Mouse (Mus musculus) myocyte (in vitro differentiated cells): Measurements from ENCODE around the gene Slc35g2. TPM values are rescaled to one million over a fixed set of nuclear protein-coding genes. Genes with fewer than 3 reads are reported as not detected.

Experiments
- H3K27me3 ChIP-seq: one replicate; pipeline ENCODE4 v1.6.1; 2011; ENCODE audit not compliant: control insufficient read depth, insufficient read depth, insufficient read length
- H3K36me3 ChIP-seq: one replicate; pipeline ENCODE4 v1.6.1; 2011; ENCODE audit not compliant: control insufficient read depth, insufficient read depth
- H3K4me2 ChIP-seq: one replicate; pipeline ENCODE4 v1.6.1; 2011; ENCODE audit warnings: low read depth, control low read depth
- H3K4me3 ChIP-seq: one replicate; pipeline ENCODE4 v1.5.1; 2011; ENCODE audit warnings: mild to moderate bottlenecking, control low read depth, moderate library complexity
- H3K79me2 ChIP-seq: one replicate; pipeline ENCODE4 v1.6.1; 2011; ENCODE audit not compliant: control insufficient read depth, insufficient read depth
- H3ac ChIP-seq: one replicate; pipeline ENCODE4 v1.6.1; 2011; ENCODE audit not compliant: control insufficient read depth, insufficient read length
- CEBPB ChIP-seq: IDR thresholded peaks from 2 replicates; pipeline ENCODE4 v1.6.1; 2011; ENCODE audit warnings: mild to moderate bottlenecking, moderate library complexity; ENCODE audit not compliant: poor library complexity, insufficient read depth, severe bottlenecking
- E2F4 ChIP-seq: IDR thresholded peaks from one replicate; pipeline ENCODE4 v1.6.1; 2011; ENCODE audit warnings: mild to moderate bottlenecking, control low read depth, moderate library complexity; ENCODE audit not compliant: insufficient read depth
- MAX ChIP-seq: IDR thresholded peaks from one replicate; pipeline ENCODE4 v1.6.1; 2011; ENCODE audit warnings: low read depth, mild to moderate bottlenecking, control low read depth
- MYOD1 ChIP-seq, 3 experiments: IDR thresholded peaks; one replicate each; pipeline ENCODE4 v1.6.1; 2011; ENCODE audit warnings: control low read depth in 2 of 3, low read depth in 2 of 3, mild to moderate bottlenecking in 2 of 3, moderate library complexity in 1 of 3; ENCODE audit not compliant: insufficient read length in 2 of 3, control insufficient read depth in 1 of 3
- MYOG ChIP-seq, 3 experiments: IDR thresholded peaks; one replicate each; pipeline ENCODE4 v1.6.1; 2011; ENCODE audit warnings: control low read depth in 2 of 3, low read depth in 2 of 3, mild to moderate bottlenecking in 2 of 3; ENCODE audit not compliant: insufficient read length in 2 of 3, control insufficient read depth in 1 of 3, insufficient read depth in 1 of 3
- POLR2A ChIP-seq: IDR thresholded peaks from one replicate; pipeline ENCODE4 v1.6.1; 2011; ENCODE audit warnings: low read depth, mild to moderate bottlenecking, control low read depth, moderate library complexity; ENCODE audit not compliant: insufficient read length
- POLR2AphosphoS2 ChIP-seq: IDR thresholded peaks from one replicate; pipeline ENCODE4 v1.6.1; 2011; ENCODE audit warnings: low read depth, control low read depth; ENCODE audit not compliant: insufficient read length
- REST ChIP-seq: IDR thresholded peaks from one replicate; pipeline ENCODE4 v1.6.1; 2011; ENCODE audit warnings: mild to moderate bottlenecking, control low read depth, moderate library complexity; ENCODE audit not compliant: insufficient read depth, insufficient read length
- SRF ChIP-seq: IDR thresholded peaks from one replicate; pipeline ENCODE4 v1.6.1; 2011; ENCODE audit warnings: low read depth; ENCODE audit not compliant: control insufficient read depth, insufficient read length
- TCF12 ChIP-seq: IDR thresholded peaks from one replicate; pipeline ENCODE4 v1.6.1; 2011; ENCODE audit warnings: mild to moderate bottlenecking, control low read depth; ENCODE audit not compliant: poor library complexity, insufficient read depth, severe bottlenecking
- TCF3 ChIP-seq: IDR thresholded peaks from one replicate; pipeline ENCODE4 v1.6.1; 2011; ENCODE audit warnings: low read depth, control low read depth; ENCODE audit not compliant: insufficient read length
- USF1 ChIP-seq: IDR thresholded peaks from one replicate; pipeline ENCODE4 v1.6.1; 2011; ENCODE audit warnings: low read depth, mild to moderate bottlenecking, control low read depth, moderate library complexity
- polyA plus RNA-seq: library from polyadenylated mRNA; unstranded; fragments of >200 nt; fragmentation: generic; extraction: Trizol; gene quantifications from one replicate; pipeline ENCODE4 v1.2.1, GENCODE M21; 2012; ENCODE audit warnings: missing spikeins

Gene Slc35g2
- polyA plus RNA-seq, 1 experiment, result 0.10 TPM

DNA sequence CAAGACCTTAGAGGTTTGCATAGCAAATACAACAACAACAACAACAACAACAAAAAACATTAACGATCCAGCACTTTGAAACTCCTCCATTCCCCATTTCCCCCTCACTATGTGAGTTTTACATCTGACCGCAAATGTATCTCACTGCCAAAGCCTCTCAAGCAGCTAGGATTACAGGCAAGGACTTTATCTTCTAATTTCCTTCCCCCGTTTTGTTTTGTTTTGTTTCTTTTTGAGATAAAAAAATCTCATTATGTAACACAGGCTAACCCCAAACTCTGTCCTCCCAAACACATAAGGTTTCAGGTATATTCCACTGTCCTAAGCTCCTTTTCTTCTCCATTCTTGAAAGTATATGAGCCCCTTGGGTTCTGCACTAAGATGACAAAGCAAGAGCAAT lies 36.2 kb downstream of the Slc35g2 start:
- no peak for TF ChIP-seq MYOG (IDR thresholded peaks at IDR 0.05; ENCODE audit: control insufficient read depth in 1 of 3, insufficient read depth in 1 of 3, insufficient read length in 2 of 3, low read depth in 2 of 3)
- no peak for TF ChIP-seq SRF
- no peak for TF ChIP-seq TCF3
- TF ChIP-seq MYOD1 (IDR thresholded peaks at IDR 0.05; ENCODE audit: control insufficient read depth in 1 of 3, insufficient read length in 2 of 3, low read depth in 2 of 3), result no peak
- TF ChIP-seq POLR2AphosphoS2, result no peak
- TF ChIP-seq MAX, result no peak
- no peak for TF ChIP-seq TCF12
- TF ChIP-seq E2F4, result no peak
- no peak for TF ChIP-seq CEBPB
- Histone ChIP-seq H3ac (no peak overlapping the region), H3K27me3 (no peaks in the 10 kb centered on the region), H3K36me3 (no peaks in the 10 kb centered on the region), H3K4me2 (no peak overlapping the region), H3K4me3 (no peak overlapping the region), H3K79me2 (peaks cover 91% of the 10 kb centered on the region)

DNA sequence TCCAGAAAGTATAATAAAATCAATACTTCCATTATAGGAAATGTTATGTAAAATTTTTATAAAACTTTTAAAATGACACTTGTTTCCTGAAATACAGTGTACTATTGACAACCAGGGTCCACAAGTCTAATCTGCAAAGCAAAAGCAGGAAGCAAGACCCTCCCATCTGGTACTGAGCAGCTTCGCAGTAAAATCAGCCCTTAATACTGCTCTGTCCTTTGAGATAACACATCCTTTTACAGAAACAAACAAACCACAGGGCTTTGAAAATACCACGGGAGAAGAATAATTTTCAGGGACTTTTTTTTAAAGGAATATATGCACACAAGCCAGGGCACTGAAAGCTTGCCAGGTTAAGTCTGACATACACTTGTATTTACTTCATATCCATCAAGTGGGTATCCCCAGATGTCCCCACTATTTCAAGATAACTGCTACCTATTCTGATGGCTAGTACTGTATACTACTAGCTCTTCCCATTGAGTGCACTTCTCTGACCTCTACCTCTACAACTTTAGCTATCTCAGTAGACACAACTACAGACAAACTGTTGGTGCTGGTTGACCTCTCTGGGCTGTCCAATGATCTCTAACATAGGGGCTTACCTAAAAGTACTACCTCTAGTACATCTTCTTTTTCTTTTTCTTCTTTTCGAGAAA lies 37.9 kb downstream of the Slc35g2 start:
- no peak overlapping the region for H3K4me3 ChIP-seq
- H3K36me3 ChIP-seq, result no peaks in the 10 kb centered on the region
- peaks cover 89% of the 10 kb centered on the region for H3K79me2 ChIP-seq
- TF ChIP-seq USF1 (no peak), CEBPB (no peak), SRF (no peak), POLR2AphosphoS2 (no peak), MYOD1 (IDR thresholded peaks at IDR 0.05; ENCODE audit: control insufficient read depth in 1 of 3, insufficient read length in 2 of 3, low read depth in 2 of 3) (no peak), MYOG (IDR thresholded peaks at IDR 0.05; ENCODE audit: control insufficient read depth in 1 of 3, insufficient read depth in 1 of 3, insufficient read length in 2 of 3, low read depth in 2 of 3) (no peak), POLR2A (no peak), TCF12 (no peak)
- H3K27me3 ChIP-seq, result no peaks in the 10 kb centered on the region
- H3K4me2 ChIP-seq, result no peak overlapping the region
- no peak overlapping the region for H3ac ChIP-seq

DNA sequence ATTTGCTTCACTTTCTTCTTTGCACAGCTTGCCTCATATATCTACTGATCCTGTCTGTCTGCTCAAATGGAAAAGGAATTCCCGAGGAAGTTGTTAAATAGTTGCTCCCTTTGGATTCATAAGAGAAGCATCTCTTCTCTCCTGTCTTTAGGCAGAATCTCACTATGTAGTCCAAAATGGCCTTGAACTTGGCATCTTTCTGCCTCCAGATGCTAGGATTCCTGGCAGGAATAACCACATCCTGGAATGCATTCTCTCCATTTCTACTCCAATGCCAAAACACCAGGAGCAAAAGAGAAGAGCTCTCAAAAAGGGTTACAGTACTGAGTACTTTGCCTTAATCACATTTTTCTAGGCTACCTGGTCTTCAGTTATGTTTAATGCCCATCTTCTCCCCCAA lies 39.6 kb downstream of the Slc35g2 start:
- TF ChIP-seq E2F4, result no peak
- TF ChIP-seq TCF3, result no peak
- no peak for TF ChIP-seq TCF12
- TF ChIP-seq MYOD1 (IDR thresholded peaks at IDR 0.05; ENCODE audit: control insufficient read depth in 1 of 3, insufficient read length in 2 of 3, low read depth in 2 of 3), result no peak
- TF ChIP-seq USF1, result no peak
- TF ChIP-seq POLR2A, result no peak
- TF ChIP-seq MAX, result no peak
- no peak for TF ChIP-seq CEBPB
- no peak for TF ChIP-seq POLR2AphosphoS2
- TF ChIP-seq MYOG (IDR thresholded peaks at IDR 0.05; ENCODE audit: control insufficient read depth in 1 of 3, insufficient read depth in 1 of 3, insufficient read length in 2 of 3, low read depth in 2 of 3), result no peak
- Histone ChIP-seq H3K4me2 (no peak overlapping the region), H3K27me3 (no peaks in the 10 kb centered on the region), H3ac (no peak overlapping the region), H3K36me3 (no peaks in the 10 kb centered on the region), H3K79me2 (peaks cover 87% of the 10 kb centered on the region), H3K4me3 (no peak overlapping the region)

DNA sequence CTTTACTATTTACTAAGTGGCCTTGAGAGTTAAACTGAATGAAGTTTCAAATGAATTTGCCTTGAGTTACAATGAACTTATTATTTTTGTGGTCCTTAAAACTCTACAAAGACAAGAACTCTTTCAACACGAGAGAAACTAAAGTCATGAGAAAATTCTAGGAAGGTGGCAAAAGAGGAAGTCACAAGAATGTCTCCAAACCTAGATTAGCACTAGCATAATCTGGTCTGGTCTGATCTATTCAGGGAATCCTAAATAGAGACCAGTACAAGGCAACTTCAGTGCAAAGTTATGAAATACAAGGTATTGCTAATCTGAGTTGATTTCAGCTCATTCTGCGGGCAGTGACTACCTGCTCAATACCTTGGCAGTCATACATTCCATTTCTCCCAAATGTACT lies 45.7 kb downstream of the Slc35g2 start:
- TF ChIP-seq POLR2A, result no peak
- no peak for TF ChIP-seq USF1
- TF ChIP-seq REST, result no peak
- H3K27me3 ChIP-seq, result no peaks in the 10 kb centered on the region
- H3ac ChIP-seq, result no peak overlapping the region
- no peak overlapping the region for H3K4me3 ChIP-seq
- H3K36me3 ChIP-seq, result no peaks in the 10 kb centered on the region
- peaks cover 94% of the 10 kb centered on the region for H3K79me2 ChIP-seq
- no peak overlapping the region for H3K4me2 ChIP-seq

DNA sequence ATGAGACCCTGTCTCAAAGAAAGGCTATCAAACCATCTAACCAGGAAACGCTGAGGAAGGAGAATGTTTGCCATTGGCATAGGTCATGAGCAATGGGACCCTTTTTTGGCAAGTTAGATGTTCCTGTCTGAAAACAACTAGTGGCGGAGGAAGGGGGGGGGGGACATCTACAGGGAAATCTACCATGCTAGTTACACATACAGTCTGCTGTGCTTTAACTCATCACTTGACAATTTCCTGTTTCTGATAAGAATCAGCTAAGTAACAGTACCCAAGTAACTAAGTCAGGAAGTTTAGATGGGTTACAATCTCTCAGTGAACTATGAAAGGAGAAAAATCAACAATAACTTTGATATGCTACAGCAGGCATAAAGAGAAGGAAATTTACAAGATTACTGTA lies 48.9 kb downstream of the Slc35g2 start:
- H3ac ChIP-seq, result no peak overlapping the region
- H3K36me3 ChIP-seq, result no peaks in the 10 kb centered on the region
- TF ChIP-seq POLR2A (no peak), POLR2AphosphoS2 (no peak), USF1 (no peak), TCF3 (no peak), E2F4 (no peak), MAX (no peak)
- H3K79me2 ChIP-seq, result peaks cover 72% of the 10 kb centered on the region
- H3K27me3 ChIP-seq, result no peaks in the 10 kb centered on the region
- H3K4me3 ChIP-seq, result no peak overlapping the region
- no peak overlapping the region for H3K4me2 ChIP-seq
